Mouse (Mus musculus): ENCODE results near the gene Col5a1.
A peak's percentile ranks its signal among the peaks of the same experiment; 100 is the strongest.

Col5a1 gene

DNA sequence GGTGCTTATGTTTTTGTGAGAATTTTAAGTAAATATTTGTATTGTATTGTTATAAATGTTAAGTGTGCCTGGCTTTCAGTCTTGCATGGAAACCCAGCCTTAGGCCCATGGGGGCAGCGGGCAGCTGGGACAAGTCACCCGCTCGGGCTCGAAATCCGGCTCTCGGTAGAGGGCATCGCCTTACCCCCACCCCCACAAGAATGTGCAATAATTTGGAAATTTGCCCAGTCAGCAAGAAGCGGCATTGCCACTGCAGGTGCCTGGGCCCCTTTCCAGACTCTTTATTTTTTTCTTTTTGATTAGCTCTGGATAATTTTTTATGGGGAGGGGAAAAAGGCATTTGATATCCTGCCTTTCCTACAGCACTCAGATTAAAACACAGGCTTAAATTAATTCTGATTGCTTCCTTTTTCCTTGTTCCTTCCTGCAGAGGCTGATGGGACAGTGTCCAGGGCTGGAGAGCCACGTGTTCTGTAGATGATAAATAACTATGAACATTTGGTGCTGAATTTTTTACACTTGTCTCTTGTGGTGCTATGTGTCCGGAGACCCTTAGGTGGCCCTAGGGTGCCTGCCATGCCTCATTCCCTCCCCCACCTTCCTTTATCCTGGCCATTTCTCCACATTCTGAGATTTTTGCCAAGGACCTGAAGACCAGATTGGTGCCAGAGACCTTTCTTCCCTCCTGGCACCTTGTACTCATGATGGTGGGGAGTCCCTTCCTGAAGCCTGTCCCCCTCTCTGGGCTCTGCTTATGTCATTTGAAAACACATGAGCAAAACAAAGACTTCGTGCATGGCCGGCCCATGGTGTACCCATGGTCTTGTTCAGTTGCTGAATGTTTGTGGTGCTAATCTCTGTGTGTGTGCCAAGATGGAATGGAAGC is 151.5 kb downstream of the Col5a1 start:
- DNase-seq (ENCODE audit: low spot score), result no peak

- no peak for DNase-seq (ENCODE audit: low spot score)
Measured at GRCm38 (mm10) chr2:28038391-28039096, 152.3 kb downstream of the Col5a1 start.

- no peak for DNase-seq (ENCODE audit: low spot score)
Measured at GRCm38 (mm10) chr2:28039647-28040325, 153.6 kb downstream of the Col5a1 start.

- no peak for DNase-seq (ENCODE audit: low spot score)
Measured at GRCm38 (mm10) chr2:28040466-28040865, 154.2 kb downstream of the Col5a1 start.

GRCm38 (mm10) chr2:28044920-28045598 is 158.8 kb downstream of the Col5a1 start:
- no peak for DNase-seq (ENCODE audit: low spot score)

DNA sequence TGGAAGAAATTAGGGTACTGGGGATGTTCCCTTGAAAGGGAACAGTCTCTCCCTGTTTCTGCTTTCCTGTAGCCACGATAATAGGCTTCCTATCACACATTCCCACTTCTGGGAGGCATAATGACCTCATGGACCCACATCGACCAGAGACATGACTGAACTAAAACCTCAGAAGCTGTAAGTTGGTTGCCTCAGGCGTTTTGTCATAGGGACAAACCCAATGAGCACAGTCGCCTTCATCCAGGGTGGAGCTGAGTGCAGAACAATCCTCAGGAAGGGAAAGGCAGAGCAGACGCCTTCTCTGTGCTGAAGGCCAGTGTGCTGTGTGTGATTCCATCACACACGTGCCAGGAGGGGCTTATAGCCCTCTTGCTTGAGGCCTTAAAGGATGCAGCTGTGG is 160.1 kb downstream of the Col5a1 start:
- DNase-seq (ENCODE audit: low spot score), result no peak

DNA sequence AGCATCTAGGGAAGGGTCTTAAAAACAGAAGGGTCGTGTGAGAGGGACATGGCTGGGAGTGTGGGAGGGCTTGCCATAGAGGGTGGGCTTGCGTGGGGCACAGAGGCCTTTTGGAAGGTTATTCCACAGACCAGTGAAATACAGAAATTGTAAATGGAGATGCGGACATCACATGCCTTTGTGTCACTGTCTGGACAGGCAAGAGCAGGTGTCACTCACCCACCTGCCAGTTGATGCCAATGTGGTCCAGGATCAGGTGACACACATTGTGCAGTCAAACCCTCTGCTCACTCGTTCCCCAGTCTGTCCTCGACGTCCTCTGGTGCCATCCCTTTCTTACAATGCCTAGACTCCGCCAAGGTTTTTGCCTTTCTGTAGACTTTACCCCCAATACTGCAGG is 160.9 kb downstream of the Col5a1 start:
- no peak for DNase-seq (ENCODE audit: low spot score)

DNA sequence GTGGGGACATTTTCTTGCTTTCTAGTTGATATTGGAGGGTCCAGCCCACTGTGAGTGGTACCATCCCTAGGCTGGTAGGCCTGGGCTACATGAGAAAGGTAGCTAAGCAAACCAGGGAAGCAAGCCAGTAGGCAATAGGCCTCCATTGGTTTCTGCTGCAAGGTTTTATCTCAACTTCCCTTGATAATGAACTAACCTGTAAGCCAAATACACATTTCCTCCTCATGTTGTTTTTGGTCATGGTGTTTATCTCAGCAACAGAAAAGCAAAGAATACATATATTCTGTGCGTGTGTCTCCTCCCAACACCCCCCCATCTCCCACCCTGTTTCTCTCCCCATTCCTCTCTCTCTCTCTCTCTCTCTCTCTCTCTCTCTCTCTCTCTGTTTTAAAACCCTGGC is 173.7 kb downstream of the Col5a1 start:
- DNase-seq (ENCODE audit: low spot score), result no peak

GRCm38 (mm10) chr2:28063711-28064338 is 177.6 kb downstream of the Col5a1 start:
- DNase-seq (ENCODE audit: low spot score), result no peak

DNA sequence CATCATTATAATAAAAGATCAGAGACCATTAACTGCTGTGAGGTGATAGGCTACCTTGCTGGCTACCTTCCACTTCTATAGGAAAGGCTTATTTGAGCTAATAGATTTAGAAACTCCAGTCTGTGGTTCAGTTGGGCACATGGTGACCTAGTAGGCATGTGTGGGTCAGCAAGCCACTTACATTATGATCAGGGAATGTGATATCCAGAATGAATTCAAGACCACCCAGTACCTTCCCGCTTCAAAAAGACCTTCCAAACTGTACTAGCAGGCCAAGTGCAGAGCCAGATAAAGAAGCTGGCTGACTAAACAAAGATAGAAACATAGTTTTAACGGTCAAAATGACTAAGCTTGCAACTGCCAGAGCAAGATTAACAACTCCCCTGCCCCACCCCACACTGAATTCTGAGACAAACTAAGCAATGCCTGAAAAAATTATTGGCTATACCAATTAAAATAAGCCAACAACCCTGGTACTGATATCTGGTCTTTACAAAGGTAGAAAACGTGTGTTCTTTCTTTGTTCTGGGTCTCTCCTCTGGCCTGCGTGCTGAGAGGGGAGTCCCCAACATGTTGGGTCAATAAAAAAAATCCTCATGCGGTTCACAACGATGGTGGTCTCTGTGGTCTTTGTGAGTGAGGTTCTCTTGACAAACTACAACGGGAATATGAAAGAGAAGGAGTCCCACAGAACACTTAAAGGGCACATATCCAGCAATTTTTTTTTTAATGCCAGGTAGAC is 178.3 kb downstream of the Col5a1 start:
- DNase-seq (ENCODE audit: low spot score), result no peak

- no peak for DNase-seq (ENCODE audit: low spot score)
Measured at GRCm38 (mm10) chr2:28065081-28065651, 178.9 kb downstream of the Col5a1 start.

DNA sequence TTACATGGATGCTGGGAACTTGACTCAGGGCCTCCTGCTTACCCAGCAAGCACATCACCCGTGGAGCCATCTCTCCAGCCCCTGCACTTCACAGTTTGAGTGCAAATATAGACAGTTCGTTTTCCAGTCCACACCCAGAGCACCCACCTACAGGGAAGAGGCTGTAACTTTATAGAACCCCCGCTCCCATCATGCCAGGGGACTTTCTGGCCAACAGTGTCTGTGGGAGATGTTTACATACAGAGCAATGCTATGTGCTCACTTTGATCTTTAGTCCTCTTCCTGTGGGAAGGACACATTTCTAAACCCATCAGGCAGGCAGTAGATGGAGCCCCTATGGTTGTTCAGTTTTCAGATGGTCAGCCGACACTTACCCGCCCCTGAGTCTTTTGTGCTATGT is 180.5 kb downstream of the Col5a1 start:
- DNase-seq (ENCODE audit: low spot score), result no peak

DNA sequence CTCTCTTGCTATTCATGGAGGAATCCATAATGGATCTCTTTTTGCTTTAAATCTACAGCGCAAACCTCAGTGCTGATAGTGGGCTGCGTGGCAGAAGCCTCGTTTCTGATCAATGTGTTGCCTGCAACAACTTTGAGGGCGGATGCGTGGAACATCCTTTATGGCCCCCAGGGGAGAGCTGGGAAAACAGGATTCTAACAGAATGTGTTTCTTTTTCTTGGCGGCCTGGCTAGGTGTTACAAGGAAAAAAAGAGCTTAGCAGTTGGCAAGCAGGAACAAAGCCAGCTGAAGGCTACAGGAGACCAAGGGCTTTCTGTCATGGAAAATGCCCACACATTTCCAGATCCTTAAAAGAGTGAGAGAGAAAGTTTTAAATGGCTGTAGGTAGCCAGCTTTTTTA is 180.9 kb downstream of the Col5a1 start:
- no peak for DNase-seq (ENCODE audit: low spot score)

GRCm38 (mm10) chr2:28067821-28068536 is 181.8 kb downstream of the Col5a1 start:
- DNase-seq (ENCODE audit: low spot score), result no peak

- DNase-seq (ENCODE audit: low spot score), result peak; percentile 16
Measured at GRCm38 (mm10) chr2:28068537-28068878, 182.3 kb downstream of the Col5a1 start.

GRCm38 (mm10) chr2:28075616-28076187 is 189.5 kb downstream of the Col5a1 start:
- DNase-seq (ENCODE audit: low spot score), result no peak

GRCm38 (mm10) chr2:28084768-28085167 is 198.5 kb downstream of the Col5a1 start, which contains the start of gene Fcnb:
Gene Fcnb, minus strand, starts transcription at chr2:28084885.
- no peak for DNase-seq (ENCODE audit: low spot score)

- no peak for DNase-seq (ENCODE audit: low spot score)
Measured at GRCm38 (mm10) chr2:28086112-28086511, 199.9 kb downstream of the Col5a1 start.

DNA sequence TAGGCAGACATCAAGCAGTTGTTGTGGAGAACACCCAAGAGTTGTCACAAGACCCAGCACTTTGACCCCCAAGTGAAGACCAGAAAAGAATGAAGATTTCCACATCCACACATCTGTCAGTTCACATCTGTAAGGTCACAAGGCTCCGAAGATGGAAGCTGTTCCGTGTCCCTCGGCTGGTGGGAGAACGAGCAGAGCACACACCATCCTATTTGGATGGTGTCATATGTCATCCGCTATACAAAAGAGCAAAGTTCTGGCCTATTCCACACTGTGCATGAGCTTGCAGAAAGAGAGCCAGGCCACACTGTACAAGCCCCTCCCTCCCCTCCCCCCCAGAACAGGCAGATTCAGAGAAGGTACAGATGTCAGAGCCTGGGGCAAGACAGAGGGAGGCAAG is 202.9 kb downstream of the Col5a1 start:
- DNase-seq (ENCODE audit: low spot score), result no peak

All from retina, embryonic 14.5 days (tissue).